Comparison of ENCODE assay signal across 31 mouse cellular contexts in genomic region chrX:7917960-7918359, GRCm38 (mm10). TPM values are rescaled to one million over a fixed set of nuclear protein-coding genes. Genes with fewer than 3 reads are reported as not detected.
DNase-seq lines count a peak whose midpoint lies in the region; ATAC-seq and TF ChIP-seq lines count a peak whose summit lies in the region.
"Not testable (repeated sequence)": the region's sequence is repeated elsewhere in the genome, so short reads cannot be mapped to it uniquely, and the experiment has no call there.
"Had no signal": no experiment of that assay in that cellular context is flagged by ENCODE, and none has a peak within 500 bp of the region (broad histone marks: within the 10 kb centered on the region; RNA-seq: fewer than 3 reads in every experiment).

No protein-coding gene starts in this region.

- not testable (repeated sequence) for H3K4me1 ChIP-seq in ES-Bruce4 (ENCODE audit: control insufficient read depth, insufficient read depth, low read length); hindbrain, postnatal 0 days (ENCODE audit: insufficient read depth, low read length); kidney, adult 2 months (ENCODE audit: control insufficient read depth, insufficient read depth, low read length); liver, embryonic 14.5 days (replicated peaks; ENCODE audit: control insufficient read depth in 2 of 2, insufficient read depth in 2 of 2, low read length in 1 of 2)

- ATAC-seq in hindbrain, postnatal 0 days; liver, embryonic 14.5 days (ENCODE audit: insufficient read depth): not testable (repeated sequence)

- TF ChIP-seq POLR2A in ES-Bruce4 (IDR thresholded peaks at IDR 0.05; ENCODE audit: insufficient read depth, low read length); kidney, adult 2 months (IDR thresholded peaks at IDR 0.05; ENCODE audit: low read depth, low read length): not testable (repeated sequence)

- TF ChIP-seq EP300 in ES-Bruce4 (IDR thresholded peaks at IDR 0.05; ENCODE audit: insufficient read depth, low read depth, low read length); liver, embryonic 14.5 days (IDR thresholded peaks at IDR 0.05; ENCODE audit: low read depth): not testable (repeated sequence)

- not testable (repeated sequence) for H3K4me2 ChIP-seq in hindbrain, postnatal 0 days (ENCODE audit: low read depth, low read length); liver, embryonic 14.5 days (ENCODE audit: low read depth)

- H3K4me3 ChIP-seq in ES-Bruce4 (ENCODE audit: low read depth, low read length); hindbrain, postnatal 0 days (ENCODE audit: low read length); kidney, adult 2 months (ENCODE audit: insufficient read depth, low read depth, low read length); liver, embryonic 14.5 days (ENCODE audit: insufficient read depth in 1 of 2, low read depth in 2 of 2, low read length in 2 of 2): not testable (repeated sequence)

- DNase-seq in CD4-positive, CD25-positive, alpha-beta regulatory T cell, adult 2 months (ENCODE audit: low read depth, low spot score) = peak; percentile 11
- DNase-seq in R1 (ENCODE audit: low read depth, low spot score) = peak; percentile 28
- DNase-seq in hindbrain, postnatal 0 days (ENCODE audit: low spot score); kidney, adult 2 months; liver, embryonic 14.5 days (ENCODE audit: low read depth in 3 of 3, low spot score in 3 of 3): not testable (repeated sequence)

- TF ChIP-seq CTCF in ES-Bruce4 (IDR thresholded peaks at IDR 0.05; ENCODE audit: low read depth, low read length) = peak; percentile 24
- TF ChIP-seq CTCF in hindbrain, postnatal 0 days (IDR thresholded peaks at IDR 0.05; ENCODE audit: low read depth) = 0 out of 2 replicates have a peak, but pooled peaks have one; percentile 4
- TF ChIP-seq CTCF in kidney, adult 2 months (conservative IDR thresholded peaks at IDR 0.05; ENCODE audit: insufficient read depth, insufficient read length, low read depth, low read length) = 0 out of 2 replicates have a peak, but pooled peaks have one; percentile 14
- TF ChIP-seq CTCF in liver, embryonic 14.5 days (IDR thresholded peaks at IDR 0.05; ENCODE audit: low read depth) = peak; percentile 51

- not testable (repeated sequence) for H3K9ac ChIP-seq in ES-Bruce4 (ENCODE audit: low read depth, poor library complexity, severe bottlenecking); hindbrain, postnatal 0 days (replicated peaks; ENCODE audit: low read length); liver, embryonic 14.5 days (replicated peaks)

- not testable (repeated sequence) for H3K9me3 ChIP-seq in ES-Bruce4 (replicated peaks; ENCODE audit: control insufficient read depth, insufficient read depth, low read length, poor library complexity, severe bottlenecking); hindbrain, postnatal 0 days (ENCODE audit: low read length); liver, embryonic 14.5 days (ENCODE audit: control insufficient read depth, low read length)

- not testable (repeated sequence) for H3K27me3 ChIP-seq in ES-Bruce4 (ENCODE audit: control insufficient read depth, insufficient read depth, low read length, poor library complexity, severe bottlenecking); hindbrain, postnatal 0 days (ENCODE audit: insufficient read depth, low read length); kidney, adult 2 months (replicated peaks; ENCODE audit: control insufficient read depth, insufficient read depth, low read length)
- H3K27me3 ChIP-seq in liver, embryonic 14.5 days (ENCODE audit: control insufficient read depth, insufficient read depth, low read length) = peaks cover 46% of the 10 kb centered on the region

- not testable (repeated sequence) for H3K36me3 ChIP-seq in ES-Bruce4 (ENCODE audit: control insufficient read depth, insufficient read depth, low read length, poor library complexity, severe bottlenecking); hindbrain, postnatal 0 days (ENCODE audit: insufficient read depth, low read length); kidney, adult 2 months (ENCODE audit: control insufficient read depth, insufficient read depth, low read length); liver, embryonic 14.5 days (replicated peaks; ENCODE audit: control insufficient read depth, insufficient read depth, low read depth)

- 77% methylated on average over 6 of the region's 6 CpGs for WGBS in hindbrain, postnatal 0 days
- 79% methylated on average over 6 of the region's 6 CpGs for WGBS in kidney, adult 2 months
- WGBS in liver, embryonic 14.5 days (ENCODE audit: insufficient replicate concordance) = 44% methylated on average over 6 of the region's 6 CpGs

- not testable (repeated sequence) for H3K27ac ChIP-seq in ES-Bruce4 (ENCODE audit: insufficient read depth, low read length); hindbrain, postnatal 0 days; kidney, adult 2 months (ENCODE audit: insufficient read depth, low read depth, low read length); liver, embryonic 14.5 days

RNA-seq across cellular contexts. Expression of gene Pcsk1n, which starts 1.7 kb away (rescaled TPM):
- 12.3 and 16.9 TPM in 2 replicates for polyA plus RNA-seq in ES-Bruce4 (2011; ENCODE audit: insufficient read depth, insufficient read length, low read depth, missing spikeins)
- 124 and 154 TPM in 2 replicates for total RNA-seq in hindbrain, postnatal 0 days (2014; rRNA removed)
- 465 and 477 TPM in 2 replicates for polyA plus RNA-seq in hindbrain, postnatal 0 days (2015; fragmentation: Nextera tagmentation; extraction: Ambion mirVana)
- 0.62 and 0.91 TPM in 2 replicates for polyA plus RNA-seq in kidney, adult 2 months (2012; rRNA removed)
- 0.19 TPM in 1 of 2 replicates, not detected in the other for polyA plus RNA-seq in liver, embryonic 14.5 days (2012; rRNA removed)
- 0.08 TPM in 1 of 2 replicates, not detected in the other for polyA plus RNA-seq in liver, embryonic 14.5 days (2014; fragmentation: Nextera tagmentation; extraction: Ambion mirVana)
- total RNA-seq: gastrocnemius, adult 8-10 months; gastrocnemius, postnatal 25 days; heart, postnatal 14 days; heart, postnatal 4 days had no signal
- polyA plus RNA-seq: activated CD4-positive, CD25-positive, alpha-beta regulatory T cell, adult 4 months; CD4-positive, CD25-positive, alpha-beta regulatory T cell, adult 4 months; erythroblast, embryonic 14.5 days; Patski had no signal

RNA-seq across cellular contexts. Expression of gene Gm10490, which starts 8.6 kb away (rescaled TPM):
- polyA plus RNA-seq in ES-Bruce4 (2011; ENCODE audit: insufficient read depth, insufficient read length, low read depth, missing spikeins) = not detected in 2 replicates
- not detected in 2 replicates for total RNA-seq in hindbrain, postnatal 0 days (2014; rRNA removed)
- not detected in 2 replicates for polyA plus RNA-seq in hindbrain, postnatal 0 days (2015; fragmentation: Nextera tagmentation; extraction: Ambion mirVana)
- polyA plus RNA-seq in kidney, adult 2 months (2012; rRNA removed) = not detected in 2 replicates
- not detected in 2 replicates for polyA plus RNA-seq in liver, embryonic 14.5 days (2012; rRNA removed)
- polyA plus RNA-seq in liver, embryonic 14.5 days (2014; fragmentation: Nextera tagmentation; extraction: Ambion mirVana) = not detected in 2 replicates
- total RNA-seq: adrenal gland, adult 8-10 months; ES-E14; gastrocnemius, postnatal 25 days; heart, adult 18-20 months; heart, postnatal 14 days; heart, postnatal 4 days had no signal
- polyA plus RNA-seq: activated CD4-positive, CD25-positive, alpha-beta regulatory T cell, adult 4 months; brain, embryonic 14.5 days; CD4-positive, CD25-positive, alpha-beta regulatory T cell, adult 4 months; cortical plate, adult 2 months; embryonic facial prominence, embryonic 13.5 days; erythroblast, embryonic 14.5 days; forebrain, embryonic 12.5 days; forebrain, embryonic 15.5 days; gonadal fat pad, adult 2 months; heart, embryonic 13.5 days; heart, embryonic 16.5 days; hindbrain, embryonic 11.5 days; hindbrain, embryonic 14.5 days; intestine, embryonic 15.5 days; Patski had no signal

RNA-seq across cellular contexts. Expression of gene Gm10491, which starts 10.3 kb away (rescaled TPM):
- not detected in 2 replicates for polyA plus RNA-seq in ES-Bruce4 (2011; ENCODE audit: insufficient read depth, insufficient read length, low read depth, missing spikeins)
- total RNA-seq in hindbrain, postnatal 0 days (2014; rRNA removed) = not detected in 2 replicates
- polyA plus RNA-seq in hindbrain, postnatal 0 days (2015; fragmentation: Nextera tagmentation; extraction: Ambion mirVana) = not detected in 2 replicates
- polyA plus RNA-seq in kidney, adult 2 months (2012; rRNA removed) = not detected in 2 replicates
- polyA plus RNA-seq in liver, embryonic 14.5 days (2012; rRNA removed) = not detected in 2 replicates
- polyA plus RNA-seq in liver, embryonic 14.5 days (2014; fragmentation: Nextera tagmentation; extraction: Ambion mirVana) = not detected in 2 replicates
- total RNA-seq: adrenal gland, adult 8-10 months; adrenal gland, postnatal 25 days; ES-E14; gastrocnemius, adult 8-10 months; gastrocnemius, postnatal 25 days; heart, adult 18-20 months; heart, postnatal 14 days; heart, postnatal 4 days had no signal
- polyA plus RNA-seq: activated CD4-positive, CD25-positive, alpha-beta regulatory T cell, adult 4 months; brain, embryonic 14.5 days; CD4-positive, CD25-positive, alpha-beta regulatory T cell, adult 4 months; cortical plate, adult 2 months; embryonic facial prominence, embryonic 10.5 days; embryonic facial prominence, embryonic 13.5 days; erythroblast, embryonic 14.5 days; forebrain, embryonic 12.5 days; forebrain, embryonic 15.5 days; gonadal fat pad, adult 2 months; heart, embryonic 10.5 days; heart, embryonic 13.5 days; heart, embryonic 16.5 days; hindbrain, embryonic 11.5 days; hindbrain, embryonic 14.5 days; intestine, embryonic 15.5 days; Patski had no signal

RNA-seq across cellular contexts. Expression of gene Eras, which starts 10.4 kb away (rescaled TPM):
- 31.2 and 31.7 TPM in 2 replicates for polyA plus RNA-seq in ES-Bruce4 (2011; ENCODE audit: insufficient read depth, insufficient read length, low read depth, missing spikeins)
- not detected in 2 replicates for total RNA-seq in hindbrain, postnatal 0 days (2014; rRNA removed)
- polyA plus RNA-seq in hindbrain, postnatal 0 days (2015; fragmentation: Nextera tagmentation; extraction: Ambion mirVana) = not detected in 2 replicates
- polyA plus RNA-seq in kidney, adult 2 months (2012; rRNA removed) = not detected in 2 replicates
- polyA plus RNA-seq in liver, embryonic 14.5 days (2012; rRNA removed) = 0.05 TPM in 1 of 2 replicates, not detected in the other
- polyA plus RNA-seq in liver, embryonic 14.5 days (2014; fragmentation: Nextera tagmentation; extraction: Ambion mirVana) = not detected in 2 replicates
- total RNA-seq: adrenal gland, adult 8-10 months; adrenal gland, postnatal 25 days; gastrocnemius, adult 8-10 months; gastrocnemius, postnatal 25 days; heart, adult 18-20 months; heart, postnatal 14 days; heart, postnatal 4 days had no signal
- polyA plus RNA-seq: activated CD4-positive, CD25-positive, alpha-beta regulatory T cell, adult 4 months; brain, embryonic 14.5 days; CD4-positive, CD25-positive, alpha-beta regulatory T cell, adult 4 months; cortical plate, adult 2 months; embryonic facial prominence, embryonic 10.5 days; embryonic facial prominence, embryonic 13.5 days; erythroblast, embryonic 14.5 days; forebrain, embryonic 12.5 days; forebrain, embryonic 15.5 days; heart, embryonic 10.5 days; heart, embryonic 13.5 days; heart, embryonic 16.5 days; hindbrain, embryonic 11.5 days; hindbrain, embryonic 14.5 days; intestine, embryonic 15.5 days; Patski had no signal

RNA-seq across cellular contexts. Expression of gene Timm17b, which starts 18.8 kb away (rescaled TPM):
- 41.6 and 44.9 TPM in 2 replicates for polyA plus RNA-seq in ES-Bruce4 (2011; ENCODE audit: insufficient read depth, insufficient read length, low read depth, missing spikeins)
- 37.3 and 47.4 TPM in 2 replicates for total RNA-seq in hindbrain, postnatal 0 days (2014; rRNA removed)
- 125 and 133 TPM in 2 replicates for polyA plus RNA-seq in hindbrain, postnatal 0 days (2015; fragmentation: Nextera tagmentation; extraction: Ambion mirVana)
- 47.0 and 60.9 TPM in 2 replicates for polyA plus RNA-seq in kidney, adult 2 months (2012; rRNA removed)
- 18.2 and 18.6 TPM in 2 replicates for polyA plus RNA-seq in liver, embryonic 14.5 days (2012; rRNA removed)
- 105 and 109 TPM in 2 replicates for polyA plus RNA-seq in liver, embryonic 14.5 days (2014; fragmentation: Nextera tagmentation; extraction: Ambion mirVana)

Comparison
In these comparisons a context has a peak if more than half of its experiments do, and no peak if none do; other contexts are left out.
1. RNA of gene Pcsk1n, which starts 1.7 kb away (polyA plus RNA-seq): 465 to 477 TPM in hindbrain, postnatal 0 days; 12.3 to 16.9 TPM in ES-Bruce4, 0.62 to 0.91 TPM in kidney, adult 2 months and 0.08 to 0.19 TPM in liver, embryonic 14.5 days; every median in the first group is over 10 times any median in the second.
2. Peak in every context shown above with its lines, with median percentiles within 50 percentile points of each other: CTCF ChIP-seq.